In the genomic region with DNA sequence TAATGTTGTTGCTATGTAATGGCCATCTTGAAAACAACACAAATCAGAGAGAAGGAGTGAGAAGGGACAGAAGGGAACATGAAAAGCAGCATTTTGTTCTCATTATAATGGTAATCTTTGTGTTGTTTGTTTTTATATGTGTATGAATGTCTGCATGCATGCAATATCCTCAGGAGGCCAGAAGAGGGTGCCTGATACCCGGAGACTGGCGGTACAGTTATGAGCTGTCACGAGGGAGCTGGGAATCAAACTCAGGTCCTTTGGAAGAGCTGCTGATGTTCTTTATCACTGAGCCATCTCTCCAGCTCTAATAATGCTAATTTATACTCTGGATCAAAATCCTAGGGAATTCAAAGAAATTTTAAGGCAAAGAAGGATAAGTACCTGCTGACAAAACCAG, we compare ENCODE assay signal across 24 mouse cellular contexts.
DNase-seq lines count a peak whose midpoint lies in the region; ATAC-seq and TF ChIP-seq lines count a peak whose summit lies in the region.
"Had no signal": no experiment of that assay in that cellular context is flagged by ENCODE, and none has a peak within 500 bp of the region (broad histone marks: within the 10 kb centered on the region; RNA-seq: fewer than 3 reads in every experiment).

No protein-coding gene starts in this region.

- WGBS in forebrain, postnatal 0 days = 94% methylated on average over 3 of the region's 3 CpGs
- WGBS in forebrain, embryonic 12.5 days = 94% methylated on average over 3 of the region's 3 CpGs
- WGBS in lung, embryonic 14.5 days = 94% methylated on average over 3 of the region's 3 CpGs
- WGBS in forebrain, embryonic 14.5 days = 94% methylated on average over 3 of the region's 3 CpGs

- TF ChIP-seq CTCF in forebrain, postnatal 0 days (IDR thresholded peaks at IDR 0.05; ENCODE audit: low read depth) = 0 out of 2 replicates have a peak, but pooled peaks have one; percentile 3
- 0 out of 2 replicates have a peak, but pooled peaks have one; percentile 3 for TF ChIP-seq CTCF in lung, embryonic 14.5 days (IDR thresholded peaks at IDR 0.05; ENCODE audit: low read depth)
- TF ChIP-seq CTCF in Patski (IDR thresholded peaks at IDR 0.05) = peak; percentile 55

- CTCF ChIA-PET in Patski (lab: Charles Lee) = interaction anchor here (0.9 to 2.0 kb wide), 4 partner anchors 8 to 17 kb away, joined by 3 to 5 read pairs (median 4); no protein-coding TSS in a partner anchor

- no peaks in the 10 kb centered on the region for H3K9me3 ChIP-seq in forebrain, postnatal 0 days (ENCODE audit: low read length)
- H3K9me3 ChIP-seq in forebrain, embryonic 12.5 days = no peaks in the 10 kb centered on the region
- H3K9me3 ChIP-seq in lung, embryonic 14.5 days (ENCODE audit: low read depth, low read length) = no peaks in the 10 kb centered on the region
- H3K9me3 ChIP-seq in forebrain, embryonic 14.5 days (replicated peaks; ENCODE audit: control insufficient read depth, low read length) = no peaks in the 10 kb centered on the region; the same call in 1 of the 2 replicates
- H3K9me3 ChIP-seq: embryonic facial prominence, embryonic 13.5 days; heart, embryonic 10.5 days; heart, embryonic 15.5 days had no signal

- no peak overlapping the region for H3K27ac ChIP-seq in forebrain, postnatal 0 days (ENCODE audit: low read depth, low read length)
- H3K27ac ChIP-seq in forebrain, embryonic 12.5 days = no peak overlapping the region
- no peak overlapping the region for H3K27ac ChIP-seq in lung, embryonic 14.5 days (ENCODE audit: low read depth)
- H3K27ac ChIP-seq in forebrain, embryonic 14.5 days (ENCODE audit: low read depth, low read length) = no peak overlapping the region
- H3K27ac ChIP-seq: embryonic facial prominence, embryonic 13.5 days; forebrain, embryonic 13.5 days; heart, embryonic 10.5 days; heart, embryonic 15.5 days; hindbrain, embryonic 14.5 days had no signal

- no peaks in the 10 kb centered on the region for H3K36me3 ChIP-seq in forebrain, postnatal 0 days (ENCODE audit: insufficient read depth)
- no peaks in the 10 kb centered on the region for H3K36me3 ChIP-seq in forebrain, embryonic 12.5 days (replicated peaks)
- no peaks in the 10 kb centered on the region for H3K36me3 ChIP-seq in lung, embryonic 14.5 days (ENCODE audit: insufficient read depth)
- no peaks in the 10 kb centered on the region for H3K36me3 ChIP-seq in forebrain, embryonic 14.5 days (ENCODE audit: control insufficient read depth, insufficient read depth, low read length)
- H3K36me3 ChIP-seq: embryonic facial prominence, embryonic 13.5 days; G1E; heart, embryonic 10.5 days; heart, embryonic 15.5 days had no signal

- no peaks in the 10 kb centered on the region for H3K4me1 ChIP-seq in forebrain, postnatal 0 days (ENCODE audit: insufficient read depth)
- H3K4me1 ChIP-seq in forebrain, embryonic 12.5 days = no peaks in the 10 kb centered on the region
- H3K4me1 ChIP-seq in lung, embryonic 14.5 days (ENCODE audit: insufficient read depth) = no peaks in the 10 kb centered on the region
- H3K4me1 ChIP-seq in forebrain, embryonic 14.5 days (ENCODE audit: control insufficient read depth, insufficient read depth, low read length) = no peaks in the 10 kb centered on the region
- H3K4me1 ChIP-seq: embryonic facial prominence, embryonic 13.5 days; forebrain, embryonic 13.5 days; heart, embryonic 10.5 days; heart, embryonic 15.5 days had no signal

- DNase-seq in forebrain, postnatal 0 days = no peak
- DNase-seq in lung, embryonic 14.5 days = no peak
- DNase-seq in lung, postnatal 25 days (ENCODE audit: low spot score) = no peak
- no peak for DNase-seq in Patski (ENCODE audit: low read depth, low spot score)
- DNase-seq in forebrain, embryonic 14.5 days (ENCODE audit: low spot score) = no peak
- DNase-seq in urinary bladder, postnatal 25 days (ENCODE audit: low spot score) = no peak
- DNase-seq: adrenal gland, adult 2 months; adrenal gland, postnatal 25 days; B cell, adult 2 months; cerebellum, adult 18-20 months; cerebellum, adult 9-11 months; cerebellum, postnatal 36 days; gastrocnemius, postnatal 36 days; heart, adult 11 months; heart, postnatal 14 days had no signal

- no peak overlapping the region for H3K4me2 ChIP-seq in forebrain, postnatal 0 days (ENCODE audit: low read depth)
- no peak overlapping the region for H3K4me2 ChIP-seq in forebrain, embryonic 12.5 days
- no peak overlapping the region for H3K4me2 ChIP-seq in lung, embryonic 14.5 days
- no peak overlapping the region for H3K4me2 ChIP-seq in forebrain, embryonic 14.5 days (ENCODE audit: low read length)
- H3K4me2 ChIP-seq: embryonic facial prominence, embryonic 13.5 days; forebrain, embryonic 13.5 days; heart, embryonic 15.5 days; hindbrain, embryonic 14.5 days had no signal

- H3K27me3 ChIP-seq in forebrain, postnatal 0 days (ENCODE audit: insufficient read depth, low read length) = no peaks in the 10 kb centered on the region
- H3K27me3 ChIP-seq in forebrain, embryonic 12.5 days = no peaks in the 10 kb centered on the region
- no peaks in the 10 kb centered on the region for H3K27me3 ChIP-seq in lung, embryonic 14.5 days (ENCODE audit: insufficient read depth, low read length)
- no peaks in the 10 kb centered on the region for H3K27me3 ChIP-seq in Patski
- no peaks in the 10 kb centered on the region for H3K27me3 ChIP-seq in forebrain, embryonic 14.5 days (replicated peaks; ENCODE audit: control insufficient read depth, insufficient read depth, low read length)
- H3K27me3 ChIP-seq: embryonic facial prominence, embryonic 13.5 days; forebrain, embryonic 13.5 days; heart, embryonic 15.5 days had no signal

- in situ Hi-C loops in Patski (cut with MboI; ENCODE audit: low pct_unique_long_range_greater_than_20kb) = no loop called here

- H3K4me3 ChIP-seq in forebrain, postnatal 0 days (ENCODE audit: low read depth, low read length) = no peak overlapping the region
- no peak overlapping the region for H3K4me3 ChIP-seq in forebrain, embryonic 12.5 days (replicated peaks)
- no peak overlapping the region for H3K4me3 ChIP-seq in lung, embryonic 14.5 days (ENCODE audit: low read depth, low read length)
- no peak overlapping the region for H3K4me3 ChIP-seq in forebrain, embryonic 14.5 days (ENCODE audit: low read depth, low read length)
- H3K4me3 ChIP-seq: embryonic facial prominence, embryonic 13.5 days; forebrain, embryonic 13.5 days; heart, embryonic 10.5 days; heart, embryonic 15.5 days had no signal

- POLR2A ChIA-PET in Patski (lab: Charles Lee) = interaction anchor here (0.9 kb wide), 1 partner anchor 86 kb away, joined by 3 read pairs; no protein-coding TSS in a partner anchor

- no peak for ATAC-seq in forebrain, postnatal 0 days
- ATAC-seq in forebrain, embryonic 12.5 days (ENCODE audit: low FRiP score) = no peak
- no peak for ATAC-seq in lung, embryonic 14.5 days (ENCODE audit: insufficient read depth)
- no peak for ATAC-seq in Patski
- ATAC-seq in forebrain, embryonic 14.5 days = no peak
- ATAC-seq: CD4-positive, CD25-positive, alpha-beta regulatory T cell, adult 4 months; forebrain, embryonic 13.5 days; intestine, embryonic 16.5 days had no signal

- no peak overlapping the region for H3K9ac ChIP-seq in forebrain, postnatal 0 days
- H3K9ac ChIP-seq in forebrain, embryonic 12.5 days = no peak overlapping the region
- no peak overlapping the region for H3K9ac ChIP-seq in lung, embryonic 14.5 days
- H3K9ac ChIP-seq in forebrain, embryonic 14.5 days (ENCODE audit: low read length) = no peak overlapping the region
- H3K9ac ChIP-seq: embryonic facial prominence, embryonic 13.5 days; forebrain, embryonic 13.5 days; heart, embryonic 15.5 days; hindbrain, embryonic 14.5 days had no signal

Comparison
In these comparisons a context has a peak if more than half of its experiments do, and no peak if none do; other contexts are left out.
1. CTCF ChIP-seq: peak in every context shown above with its lines; median percentile 55 in Patski; 3 in forebrain, postnatal 0 days; 3 in lung, embryonic 14.5 days.